ENCODE assay signal across 8 mouse cellular contexts in the genomic region with DNA sequence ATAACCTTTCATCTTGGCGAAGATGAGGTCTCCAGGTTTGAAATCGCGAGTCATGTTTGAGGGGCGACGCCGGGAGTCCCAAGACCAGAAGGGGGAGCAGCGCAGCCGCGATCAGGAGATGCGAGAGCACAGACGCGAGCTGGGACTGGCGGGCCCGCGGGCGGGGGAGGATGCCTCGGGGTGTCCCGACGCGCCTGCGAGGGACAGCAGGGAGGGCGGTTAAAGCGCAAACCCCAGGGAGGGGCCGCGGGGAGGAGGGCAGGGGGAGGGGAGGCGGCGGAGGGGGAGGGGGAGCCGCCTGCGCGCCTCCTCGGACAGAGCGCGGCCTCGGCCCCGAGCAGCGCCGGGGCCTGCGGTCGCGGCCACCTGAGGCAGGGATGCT. TPM values are rescaled to one million over a fixed set of nuclear protein-coding genes. Genes with fewer than 3 reads are reported as not detected.
A peak's percentile ranks its signal among the peaks of the same experiment; 100 is the strongest.
DNase-seq lines count a peak whose midpoint lies in the region; ATAC-seq and TF ChIP-seq lines count a peak whose summit lies in the region.

No protein-coding gene starts in this region.

- TF ChIP-seq CTCF in C2C12 (IDR thresholded peaks at IDR 0.05; ENCODE audit: control insufficient read depth, insufficient read depth, insufficient read length): peak; percentile 54
- peak; percentile 69 for TF ChIP-seq CTCF in brain, embryonic 14.5 days (IDR thresholded peaks at IDR 0.05; ENCODE audit: borderline replicate concordance, extremely low read depth, insufficient read depth, insufficient read length)

- peaks cover 25% of the 10 kb centered on the region for H3K4me1 ChIP-seq in erythroblast, embryonic 14.5 days (ENCODE audit: control insufficient read depth)
- H3K4me1 ChIP-seq in heart, embryonic 13.5 days: peaks cover 21% of the 10 kb centered on the region
- H3K4me1 ChIP-seq in liver, embryonic 12.5 days: peaks cover 27% of the 10 kb centered on the region
- no peaks in the 10 kb centered on the region for H3K4me1 ChIP-seq in stomach, embryonic 15.5 days

- no peaks in the 10 kb centered on the region for H3K9me3 ChIP-seq in erythroblast, embryonic 14.5 days (ENCODE audit: control insufficient read depth, low read length)
- H3K9me3 ChIP-seq in heart, embryonic 13.5 days: no peaks in the 10 kb centered on the region
- H3K9me3 ChIP-seq in liver, embryonic 12.5 days (replicated peaks): no peaks in the 10 kb centered on the region
- H3K9me3 ChIP-seq in stomach, embryonic 15.5 days: no peaks in the 10 kb centered on the region

- H3K79me2 ChIP-seq in C2C12 (ENCODE audit: control insufficient read depth, insufficient read depth): peaks cover 49% of the 10 kb centered on the region

- peak overlapping the region; percentile 77 for H3K4me2 ChIP-seq in heart, embryonic 13.5 days
- H3K4me2 ChIP-seq in liver, embryonic 12.5 days: peak overlapping the region; percentile 78
- H3K4me2 ChIP-seq in stomach, embryonic 15.5 days: peak overlapping the region; percentile 82

- ATAC-seq in heart, embryonic 13.5 days (ENCODE audit: extremely low read depth, insufficient number of reproducible peaks, low FRiP score, low TSS enrichment): peak; percentile 81
- peak; percentile 86 for ATAC-seq in liver, embryonic 12.5 days
- peak; percentile 80 for ATAC-seq in stomach, embryonic 15.5 days (ENCODE audit: insufficient read depth, low FRiP score, low read depth)

- no peaks in the 10 kb centered on the region for H3K27me3 ChIP-seq in C2C12 (ENCODE audit: control insufficient read depth, insufficient read depth, insufficient read length)
- H3K27me3 ChIP-seq in erythroblast, embryonic 14.5 days (ENCODE audit: control insufficient read depth): no peaks in the 10 kb centered on the region
- no peaks in the 10 kb centered on the region for H3K27me3 ChIP-seq in heart, embryonic 13.5 days (replicated peaks)
- no peaks in the 10 kb centered on the region for H3K27me3 ChIP-seq in liver, embryonic 12.5 days (replicated peaks)
- no peaks in the 10 kb centered on the region for H3K27me3 ChIP-seq in stomach, embryonic 15.5 days (replicated peaks)

- H3ac ChIP-seq in C2C12 (ENCODE audit: control insufficient read depth, insufficient read length, low read depth): peak overlapping the region; percentile 82

- TF ChIP-seq POLR2A in brain, embryonic 14.5 days (IDR thresholded peaks at IDR 0.05; ENCODE audit: borderline replicate concordance, extremely low read depth, insufficient read depth, insufficient read length, poor library complexity, severe bottlenecking): 0 out of 2 replicates have a peak, but pooled peaks have one; percentile 28

- DNase-seq in brain, embryonic 14.5 days (ENCODE audit: low read depth): peak; percentile 96
- peak; percentile 91 for DNase-seq in kidney, postnatal 10 days
- peak; percentile 81 to 88 for DNase-seq in natural killer cell, adult 2 months (ENCODE audit: low spot score in 2 of 2)

- peak overlapping the region; percentile 49 for H3K4me3 ChIP-seq in C2C12 (ENCODE audit: insufficient read depth, poor library complexity, severe bottlenecking)
- peak overlapping the region; percentile 91 for H3K4me3 ChIP-seq in erythroblast, embryonic 14.5 days (replicated peaks)
- peak overlapping the region; percentile 95 for H3K4me3 ChIP-seq in heart, embryonic 13.5 days
- peak overlapping the region; percentile 93 for H3K4me3 ChIP-seq in liver, embryonic 12.5 days
- peak overlapping the region; percentile 95 for H3K4me3 ChIP-seq in stomach, embryonic 15.5 days (replicated peaks)

- peaks cover 39% of the 10 kb centered on the region for H3K79me3 ChIP-seq in C2C12 (ENCODE audit: low read depth)

- H3K36me3 ChIP-seq in C2C12 (ENCODE audit: control insufficient read depth, insufficient read depth): peaks cover 35% of the 10 kb centered on the region
- H3K36me3 ChIP-seq in erythroblast, embryonic 14.5 days (ENCODE audit: control insufficient read depth): peaks cover 39% of the 10 kb centered on the region
- H3K36me3 ChIP-seq in heart, embryonic 13.5 days: peaks cover 36% of the 10 kb centered on the region
- peaks cover 37% of the 10 kb centered on the region for H3K36me3 ChIP-seq in liver, embryonic 12.5 days
- peaks cover 14% of the 10 kb centered on the region for H3K36me3 ChIP-seq in stomach, embryonic 15.5 days

- peak overlapping the region; percentile 97 for H3K27ac ChIP-seq in heart, embryonic 13.5 days (replicated peaks)
- peak overlapping the region; percentile 98 for H3K27ac ChIP-seq in liver, embryonic 12.5 days
- H3K27ac ChIP-seq in stomach, embryonic 15.5 days: peak overlapping the region; percentile 97

- WGBS in heart, embryonic 13.5 days: 1% methylated on average over 21 of the region's 40 CpGs
- under 1% methylated on average over 34 of the region's 40 CpGs for WGBS in liver, embryonic 12.5 days (ENCODE audit: insufficient replicate concordance)
- 0% methylated on average over 31 of the region's 40 CpGs for WGBS in stomach, embryonic 15.5 days

- H3K9ac ChIP-seq in heart, embryonic 13.5 days: peak overlapping the region; percentile 96
- H3K9ac ChIP-seq in liver, embryonic 12.5 days: peak overlapping the region; percentile 95
- peak overlapping the region; percentile 65 for H3K9ac ChIP-seq in stomach, embryonic 15.5 days

TF ChIP-seq in C2C12, 6 proteins besides CTCF, POLR2A, EP300 and RAD21:
- TF ChIP-seq USF1 (IDR thresholded peaks at IDR 0.05; ENCODE audit: low read depth): no peak
- peak; percentile 17 for TF ChIP-seq MAX (IDR thresholded peaks at IDR 0.05)
- TF ChIP-seq CEBPB (IDR thresholded peaks at IDR 0.05; ENCODE audit: low read depth): no peak

RNA-seq across cellular contexts. Expression of a gene that starts 0.5 kb away (rescaled TPM):
- 34.0 TPM for polyA plus RNA-seq in C2C12 (2012; fragmentation: generic; extraction: Trizol)
- 298 and 304 TPM in 2 replicates for polyA plus RNA-seq in brain, embryonic 14.5 days (2012; rRNA removed)
- polyA plus RNA-seq in erythroblast, embryonic 14.5 days (2012): 8.5 TPM in 2 replicates
- 76.7 and 77.5 TPM in 2 replicates for polyA plus RNA-seq in heart, embryonic 13.5 days (2015; fragmentation: Nextera tagmentation; extraction: Ambion mirVana)
- 92.0 and 100.0 TPM in 2 replicates for polyA plus RNA-seq in liver, embryonic 12.5 days (2016; fragmentation: Nextera tagmentation; extraction: Ambion mirVana)
- polyA plus RNA-seq in stomach, embryonic 15.5 days (2015; fragmentation: Nextera tagmentation; extraction: Ambion mirVana): 98.1 and 104 TPM in 2 replicates

RNA-seq across cellular contexts. Expression of a gene that starts 39.6 kb away (rescaled TPM):
- 0.37 TPM for polyA plus RNA-seq in C2C12 (2012; fragmentation: generic; extraction: Trizol)
- 4.9 and 5.4 TPM in 2 replicates for polyA plus RNA-seq in brain, embryonic 14.5 days (2012; rRNA removed)
- polyA plus RNA-seq in erythroblast, embryonic 14.5 days (2012): not detected in 2 replicates
- polyA plus RNA-seq in heart, embryonic 13.5 days (2015; fragmentation: Nextera tagmentation; extraction: Ambion mirVana): 2.3 and 2.6 TPM in 2 replicates
- 2.4 and 2.6 TPM in 2 replicates for polyA plus RNA-seq in liver, embryonic 12.5 days (2016; fragmentation: Nextera tagmentation; extraction: Ambion mirVana)
- 4.8 TPM in 2 replicates for polyA plus RNA-seq in stomach, embryonic 15.5 days (2015; fragmentation: Nextera tagmentation; extraction: Ambion mirVana)

Comparison
In these comparisons a context has a peak if more than half of its experiments do, and no peak if none do; other contexts are left out.
1. Peak in every context shown above with its lines: DNase-seq, ATAC-seq, H3K4me3 ChIP-seq and H3K27ac ChIP-seq.